Mouse (Mus musculus) neural tube, embryonic 15.5 days (tissue): Measurements from ENCODE around the gene Zbed4. TPM values are rescaled to one million over a fixed set of nuclear protein-coding genes. Genes with fewer than 3 reads are reported as not detected.
"Not testable (repeated sequence)": the region's sequence is repeated elsewhere in the genome, so short reads cannot be mapped to it uniquely, and the experiment has no call there.

Source experiments
- ATAC-seq: fragments of 200-750 bp; cut with Nextera tagmentation; 2 replicates; pipeline ENCODE4 v1.8.0; 2017; ENCODE audit warnings: mild to moderate bottlenecking, moderate TSS enrichment, moderate library complexity; ENCODE audit not compliant: low FRiP score
- H3K27ac ChIP-seq: fragments of 300-500 bp; sonication (generic); replicated peaks from 2 replicates; pipeline ENCODE4 v1.5.1; 2015; ENCODE audit warnings: mild to moderate bottlenecking, inconsistent platforms
- H3K27me3 ChIP-seq: fragments of 300-500 bp; sonication (generic); replicated peaks from 2 replicates; pipeline ENCODE4 v1.6.1; 2015; ENCODE audit warnings: inconsistent platforms
- H3K36me3 ChIP-seq: fragments of 300-500 bp; sonication (generic); 2 replicates; pipeline ENCODE4 v1.6.1; 2015; ENCODE audit warnings: inconsistent platforms
- H3K4me1 ChIP-seq: fragments of 300-500 bp; sonication (generic); 2 replicates; pipeline ENCODE4 v1.6.1; 2015; ENCODE audit warnings: inconsistent platforms
- H3K4me2 ChIP-seq: fragments of 300-500 bp; sonication (generic); 2 replicates; pipeline ENCODE4 v1.6.1; 2015; ENCODE audit warnings: inconsistent platforms, mild to moderate bottlenecking, moderate library complexity
- H3K4me3 ChIP-seq: fragments of 300-500 bp; sonication (generic); replicated peaks from 2 replicates; pipeline ENCODE4 v1.5.1; 2015; ENCODE audit warnings: mild to moderate bottlenecking, inconsistent platforms
- H3K9ac ChIP-seq: fragments of 300-500 bp; sonication (generic); replicated peaks from 2 replicates; pipeline ENCODE4 v1.6.1; 2015; ENCODE audit warnings: mild to moderate bottlenecking, inconsistent platforms
- H3K9me3 ChIP-seq: fragments of 300-500 bp; sonication (generic); replicated peaks from 2 replicates; pipeline ENCODE4 v1.6.1; 2016; ENCODE audit warnings: inconsistent platforms
- WGBS: fragments of 180-500 bp; shearing (Covaris S2); methylation state at CpG from one replicate; pipeline ENCODE4 v1.1.7; 2015; ENCODE audit warnings: mixed read lengths; 5-methylcytosine and 5-hydroxymethylcytosine counted together
- polyA plus RNA-seq: library from polyadenylated mRNA; unstranded; fragments of >200 nt; fragmentation: Nextera tagmentation; extraction: Ambion mirVana; gene quantifications from 2 replicates; pipeline ENCODE4 v1.2.1, GENCODE M21; 2015

Zbed4 gene
- polyA plus RNA-seq, 1 experiment from 2014 or later = 12.0 TPM

DNA sequence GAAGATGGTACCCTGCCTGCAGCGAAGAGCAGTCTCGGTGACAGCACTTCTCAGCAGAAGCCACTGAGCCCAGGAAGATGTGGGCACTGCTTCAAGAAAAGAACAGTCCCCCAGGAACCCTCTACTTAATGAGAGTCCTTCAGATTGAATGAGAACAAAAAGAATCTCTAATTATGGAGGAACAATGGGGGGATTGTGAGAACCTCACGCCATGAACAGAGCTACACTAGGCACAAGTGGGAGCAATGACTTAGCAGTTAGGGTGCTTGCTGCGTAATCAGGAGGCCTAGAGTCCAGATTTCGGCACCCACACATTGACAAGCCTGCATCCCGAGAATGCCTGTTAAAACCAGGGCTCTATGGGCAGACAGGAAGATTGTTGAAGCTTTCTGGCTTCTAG, 10.1 kb upstream of the Zbed4 start:
- Histone ChIP-seq H3K4me3 (no peak overlapping the region), H3K9me3 (no peaks in the 10 kb centered on the region), H3K27ac (no peak overlapping the region), H3K4me1 (no peaks in the 10 kb centered on the region), H3K36me3 (no peaks in the 10 kb centered on the region), H3K27me3 (no peaks in the 10 kb centered on the region), H3K4me2 (no peak overlapping the region), H3K9ac (no peak overlapping the region)
- no peak for ATAC-seq
- 52% methylated on average over 6 of the region's 6 CpGs for WGBS

DNA sequence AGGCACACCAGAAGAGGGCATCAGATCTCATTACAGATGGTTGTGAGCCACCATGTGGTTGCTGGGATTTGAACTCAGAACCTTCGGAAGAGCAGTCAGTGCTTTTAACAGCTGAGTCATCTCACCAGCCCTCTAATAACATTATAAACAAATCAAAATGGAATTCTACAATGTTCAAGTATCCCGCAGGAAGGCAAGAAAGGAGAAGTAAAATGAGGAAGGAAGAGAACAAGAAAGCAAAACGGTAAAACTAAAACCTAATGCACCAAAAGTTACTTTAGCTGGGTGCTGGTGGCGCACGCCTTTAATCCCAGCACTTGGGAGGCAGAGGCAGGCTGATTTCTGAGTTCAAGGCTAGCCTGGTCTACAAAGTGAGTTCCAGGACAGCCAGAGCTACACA, 8.1 kb upstream of the Zbed4 start:
- not testable (repeated sequence) for ATAC-seq, H3K36me3 ChIP-seq, H3K9me3 ChIP-seq, H3K27ac ChIP-seq, H3K4me1 ChIP-seq, H3K4me3 ChIP-seq, H3K9ac ChIP-seq, H3K27me3 ChIP-seq, H3K4me2 ChIP-seq
- 92% methylated on average over 5 of the region's 5 CpGs for WGBS

DNA sequence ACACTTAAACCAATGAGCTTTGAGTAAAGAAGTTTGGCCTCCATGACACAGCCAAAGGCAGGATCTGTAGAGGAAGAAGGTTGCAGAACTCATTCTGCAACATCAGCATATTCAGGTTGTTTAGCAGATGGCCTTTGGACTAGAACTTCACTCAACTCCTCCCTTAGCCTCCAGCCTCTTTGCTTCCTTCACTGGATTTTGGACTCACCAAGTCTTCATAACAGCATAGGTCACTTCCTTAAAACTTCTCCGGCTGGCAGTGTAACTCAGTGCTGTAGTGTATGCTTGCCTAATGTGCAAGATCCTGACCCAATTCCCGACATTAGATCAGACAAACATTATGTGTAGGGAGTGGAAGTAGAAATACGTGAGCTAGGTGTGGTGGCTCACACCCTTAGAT, 6.1 kb upstream of the Zbed4 start:
- Histone ChIP-seq H3K4me1 (no peaks in the 10 kb centered on the region), H3K9me3 (no peaks in the 10 kb centered on the region), H3K4me2 (no peak overlapping the region), H3K9ac (no peak overlapping the region), H3K27me3 (no peaks in the 10 kb centered on the region), H3K27ac (no peak overlapping the region), H3K4me3 (no peak overlapping the region), H3K36me3 (no peaks in the 10 kb centered on the region)
- ATAC-seq = no peak
- WGBS = 85% methylated on average over 3 of the region's 3 CpGs

DNA sequence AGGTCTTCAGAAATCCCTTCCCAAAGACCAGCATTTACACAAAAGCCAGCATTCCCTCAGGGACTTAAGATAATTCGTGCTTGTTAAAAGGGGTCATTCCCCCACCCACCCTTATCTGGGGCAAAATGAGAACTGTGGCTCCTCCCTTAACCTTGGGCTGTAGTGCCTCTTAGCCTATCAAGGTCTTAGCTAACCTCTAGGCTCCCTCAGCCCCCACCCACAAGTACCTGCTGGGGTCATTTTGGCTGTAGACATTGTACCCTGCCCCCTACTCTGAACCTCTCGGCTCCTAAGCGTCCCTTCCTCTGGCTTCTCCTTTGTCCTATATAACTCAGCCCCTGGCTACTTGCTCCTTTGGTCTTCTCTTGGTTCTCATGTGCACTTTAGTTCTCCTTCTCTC, 5.5 kb upstream of the Zbed4 start:
- no peak overlapping the region for H3K27ac ChIP-seq
- no peaks in the 10 kb centered on the region for H3K27me3 ChIP-seq
- 47% methylated on average over 3 of the region's 3 CpGs for WGBS
- H3K4me3 ChIP-seq = no peak overlapping the region
- ATAC-seq = no peak
- H3K9me3 ChIP-seq = no peaks in the 10 kb centered on the region
- no peak overlapping the region for H3K4me2 ChIP-seq
- H3K9ac ChIP-seq = no peak overlapping the region
- H3K4me1 ChIP-seq = peaks cover 5% of the 10 kb centered on the region
- H3K36me3 ChIP-seq = no peaks in the 10 kb centered on the region

DNA sequence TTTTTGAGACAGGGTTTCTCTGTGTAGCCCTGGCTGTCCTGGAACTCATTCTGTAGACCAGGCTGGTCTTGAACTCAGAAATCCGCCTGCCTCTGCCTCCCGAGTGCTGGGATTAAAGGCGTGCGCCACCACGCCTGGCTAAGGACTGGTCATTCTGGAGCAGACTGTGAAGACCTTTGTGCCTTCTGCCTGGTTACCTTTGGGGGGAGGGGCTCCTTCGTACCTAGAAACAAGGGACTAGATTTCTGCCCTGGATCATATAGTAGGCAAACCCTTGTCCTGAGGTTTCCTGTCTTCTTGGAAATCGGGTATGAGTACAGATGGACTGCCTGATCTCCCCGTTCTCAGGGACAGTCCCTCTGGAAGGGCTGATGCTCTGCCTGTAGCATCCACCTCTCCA, 1.8 kb upstream of the Zbed4 start:
- WGBS = 96% methylated on average over 8 of the region's 8 CpGs
- H3K36me3 ChIP-seq = not testable (repeated sequence)

DNA sequence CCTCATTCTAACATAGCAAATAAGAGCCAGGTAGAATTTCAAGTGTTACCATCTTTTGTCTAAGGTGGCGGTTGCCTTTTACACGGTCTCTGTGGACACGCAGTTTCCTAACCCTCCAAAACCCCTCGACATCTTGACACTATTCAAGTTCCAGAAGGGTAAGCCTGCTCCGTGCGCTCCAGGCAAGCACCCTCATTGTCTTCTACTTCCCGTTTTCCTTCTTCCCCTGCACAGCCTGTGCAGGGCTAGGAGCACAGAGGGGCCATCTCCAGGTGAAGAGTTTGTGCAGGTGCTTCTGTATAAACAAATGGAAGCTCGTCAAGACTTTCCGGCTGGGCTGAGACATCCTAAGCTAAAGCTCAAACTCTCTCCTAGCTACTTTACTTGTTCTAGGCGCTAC, 1.4 kb upstream of the Zbed4 start:
- Histone ChIP-seq H3K36me3 (no peaks in the 10 kb centered on the region), H3K27ac (no peak overlapping the region), H3K4me3 (no peak overlapping the region), H3K9me3 (no peaks in the 10 kb centered on the region), H3K9ac (no peak overlapping the region), H3K4me2 (no peak overlapping the region), H3K4me1 (peaks cover 24% of the 10 kb centered on the region), H3K27me3 (no peaks in the 10 kb centered on the region)
- 95% methylated on average over 10 of the region's 10 CpGs for WGBS
- ATAC-seq = no peak

More for the DNA sequence above, 1.8 kb upstream of the Zbed4 start:
- H3K4me1 ChIP-seq = peaks cover 21% of the 10 kb centered on the region
- not testable (repeated sequence) for H3K9ac ChIP-seq, H3K4me2 ChIP-seq, H3K27ac ChIP-seq, H3K27me3 ChIP-seq, ATAC-seq, H3K9me3 ChIP-seq, H3K4me3 ChIP-seq

DNA sequence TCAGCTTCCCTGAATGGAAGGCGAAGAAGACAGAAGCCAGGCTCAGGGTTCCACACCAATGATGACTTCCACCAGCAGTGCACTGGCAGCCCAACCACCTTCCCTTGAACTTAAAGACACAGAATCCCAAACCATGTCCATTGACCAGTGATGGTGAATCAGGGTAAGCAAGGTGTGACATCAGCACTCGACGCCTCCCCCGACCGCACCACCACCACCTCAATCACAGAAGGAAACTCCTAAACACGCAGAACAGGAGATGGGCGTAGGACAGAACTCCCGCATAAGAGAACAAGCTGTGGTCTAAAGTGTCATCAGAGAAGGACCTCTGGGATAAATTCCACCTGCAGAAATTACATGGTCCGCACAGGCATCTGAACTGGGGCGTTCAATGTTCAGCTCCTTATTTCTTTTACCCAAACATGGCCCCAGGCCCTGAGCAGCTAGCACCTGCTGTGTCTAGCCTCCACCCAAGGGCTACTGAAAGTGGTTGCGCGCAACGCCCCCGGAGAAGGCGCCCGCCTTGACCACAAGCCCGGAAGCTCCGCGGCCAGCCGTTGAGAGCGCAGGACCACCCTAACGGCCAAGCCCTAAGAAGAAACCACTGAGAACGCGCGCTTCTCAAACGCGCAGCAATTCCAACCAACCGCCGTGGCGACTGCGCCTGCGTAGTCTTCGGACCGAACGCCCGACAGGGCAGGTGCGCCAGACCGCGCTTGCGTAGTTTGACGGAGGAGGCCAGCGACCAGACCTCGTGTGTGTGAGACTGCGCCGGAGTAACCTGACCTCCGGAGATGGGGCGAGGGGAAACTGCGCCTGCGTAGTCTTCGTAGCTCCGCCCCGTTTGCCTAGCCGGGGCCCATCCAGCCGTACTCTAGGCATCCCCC, 540 bp upstream of the Zbed4 start:
- WGBS = 7% methylated on average over 54 of the region's 54 CpGs
- H3K4me2 ChIP-seq = peak overlapping the region; percentile 97
- ATAC-seq = peak; percentile 97

DNA sequence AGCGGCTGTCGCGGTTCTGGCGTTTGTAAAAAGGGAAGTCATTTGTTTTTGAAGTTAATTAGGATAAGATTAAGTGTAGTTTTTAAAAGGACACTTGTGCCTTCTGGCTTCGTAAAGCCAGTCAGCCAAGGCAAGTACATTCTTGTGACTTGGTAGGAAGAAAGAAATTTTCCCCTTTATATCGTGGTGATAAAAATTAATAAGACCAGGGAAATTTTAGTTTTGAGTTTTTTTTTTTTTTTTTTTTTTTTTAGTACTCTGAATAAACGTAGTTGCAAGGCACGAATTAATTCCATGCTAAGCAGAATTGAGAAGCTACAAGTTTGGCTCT, 908 bp downstream of the Zbed4 start:
- peak overlapping the region; percentile 68 for H3K9ac ChIP-seq
- peak overlapping the region; percentile 97 for H3K4me2 ChIP-seq
- under 1% methylated on average over 8 of the region's 8 CpGs for WGBS
- H3K4me1 ChIP-seq = peaks cover 31% of the 10 kb centered on the region
- H3K27ac ChIP-seq = peak overlapping the region; percentile 91
- H3K4me3 ChIP-seq = peak overlapping the region; percentile 78
- no peaks in the 10 kb centered on the region for H3K9me3 ChIP-seq
- H3K36me3 ChIP-seq = peaks cover 11% of the 10 kb centered on the region
- ATAC-seq = no peak
- no peaks in the 10 kb centered on the region for H3K27me3 ChIP-seq

More for the DNA sequence above, 540 bp upstream of the Zbed4 start:
- peaks cover 29% of the 10 kb centered on the region for H3K4me1 ChIP-seq
- peak overlapping the region; percentile 76 for H3K9ac ChIP-seq
- H3K4me3 ChIP-seq = peak overlapping the region; percentile 78
- peak overlapping the region; percentile 91 for H3K27ac ChIP-seq
- 0 out of 2 replicates have a peak, but pooled peaks cover 3% of the 10 kb centered on the region for H3K36me3 ChIP-seq
- H3K27me3 ChIP-seq = no peaks in the 10 kb centered on the region
- no peaks in the 10 kb centered on the region for H3K9me3 ChIP-seq

DNA sequence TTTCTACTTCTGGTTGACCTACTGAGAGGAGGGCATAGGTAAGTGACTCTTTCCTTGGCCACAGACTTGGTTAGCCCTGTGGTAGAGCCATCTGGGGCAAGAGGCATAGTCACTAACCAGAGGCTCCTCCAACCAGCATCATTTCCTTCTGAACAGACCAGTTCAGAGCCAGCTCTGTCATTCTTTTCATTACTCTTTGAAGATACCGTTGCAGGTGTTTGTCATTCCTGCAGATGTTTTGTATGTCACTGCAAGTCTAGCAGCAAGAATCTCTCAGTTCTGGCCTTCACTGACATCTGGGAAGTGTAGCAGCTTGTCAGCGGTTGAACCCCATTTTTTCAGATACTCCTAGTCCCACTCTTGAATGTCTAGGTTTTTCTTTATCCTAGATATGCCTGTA, 3.4 kb downstream of the Zbed4 start:
- H3K9ac ChIP-seq = no peak overlapping the region; the same call in 1 of the 2 replicates
- H3K4me2 ChIP-seq = no peak overlapping the region
- peaks cover 25% of the 10 kb centered on the region for H3K36me3 ChIP-seq
- H3K9me3 ChIP-seq = no peaks in the 10 kb centered on the region
- H3K4me3 ChIP-seq = no peak overlapping the region
- no peak for ATAC-seq
- WGBS = 95% methylated on average over 2 of the region's 2 CpGs
- no peaks in the 10 kb centered on the region for H3K27me3 ChIP-seq
- no peak overlapping the region for H3K27ac ChIP-seq
- peaks cover 31% of the 10 kb centered on the region for H3K4me1 ChIP-seq

DNA sequence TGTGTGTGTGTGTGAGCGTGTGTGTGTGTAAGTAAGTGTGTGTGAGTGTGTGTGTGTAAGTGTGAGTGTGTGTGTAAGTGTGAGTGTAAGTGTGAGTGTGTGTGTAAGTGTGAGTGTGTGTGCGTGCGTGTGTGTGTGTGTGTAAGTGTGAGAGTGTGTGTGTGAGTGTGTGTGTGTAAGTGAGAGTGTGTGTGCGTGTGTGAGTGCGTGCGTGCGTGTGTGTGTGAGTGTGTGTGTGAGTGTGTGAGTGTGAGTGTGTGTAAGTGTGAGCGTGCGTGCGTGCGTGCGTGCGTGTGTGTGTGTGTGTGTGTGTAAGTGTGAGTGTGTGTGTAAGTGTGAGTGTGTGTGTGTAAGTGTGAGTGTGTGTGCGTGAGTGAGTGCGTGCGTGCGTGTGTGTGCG, 4.3 kb downstream of the Zbed4 start:
- H3K27me3 ChIP-seq = no peaks in the 10 kb centered on the region
- peaks cover 27% of the 10 kb centered on the region for H3K4me1 ChIP-seq
- no peak overlapping the region for H3K9ac ChIP-seq
- WGBS = 97% methylated on average over 18 of the region's 18 CpGs
- no peak overlapping the region for H3K4me3 ChIP-seq
- no peaks in the 10 kb centered on the region for H3K9me3 ChIP-seq
- H3K4me2 ChIP-seq = no peak overlapping the region
- no peak overlapping the region for H3K27ac ChIP-seq
- ATAC-seq = no peak
- H3K36me3 ChIP-seq = peaks cover 25% of the 10 kb centered on the region

DNA sequence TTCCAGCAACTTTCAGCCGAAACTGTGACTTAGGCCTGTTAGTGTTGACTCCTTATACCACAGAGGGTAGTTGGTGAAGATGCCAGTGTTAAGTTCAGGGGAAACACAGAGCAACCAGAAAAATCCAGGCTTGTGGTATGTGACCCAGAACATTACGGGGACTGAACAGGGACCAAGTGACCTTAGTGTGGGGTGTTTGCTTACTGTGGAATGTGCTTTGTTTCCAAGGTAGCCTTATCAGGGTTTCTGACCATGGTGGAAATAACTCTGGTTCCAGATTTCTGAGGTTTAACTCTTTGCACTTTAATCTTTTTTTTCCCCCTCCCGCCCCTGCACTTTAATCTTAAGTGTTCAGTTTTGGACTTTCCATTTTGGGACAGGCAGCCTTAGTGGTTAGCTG, 6.6 kb downstream of the Zbed4 start:
- no peak for ATAC-seq
- Histone ChIP-seq H3K4me3 (no peak overlapping the region), H3K9ac (no peak overlapping the region), H3K4me2 (no peak overlapping the region), H3K36me3 (peaks cover 45% of the 10 kb centered on the region), H3K4me1 (peaks cover 22% of the 10 kb centered on the region), H3K27me3 (no peaks in the 10 kb centered on the region), H3K9me3 (no peaks in the 10 kb centered on the region), H3K27ac (no peak overlapping the region)
- WGBS = 96% methylated on average over 3 of the region's 3 CpGs

DNA sequence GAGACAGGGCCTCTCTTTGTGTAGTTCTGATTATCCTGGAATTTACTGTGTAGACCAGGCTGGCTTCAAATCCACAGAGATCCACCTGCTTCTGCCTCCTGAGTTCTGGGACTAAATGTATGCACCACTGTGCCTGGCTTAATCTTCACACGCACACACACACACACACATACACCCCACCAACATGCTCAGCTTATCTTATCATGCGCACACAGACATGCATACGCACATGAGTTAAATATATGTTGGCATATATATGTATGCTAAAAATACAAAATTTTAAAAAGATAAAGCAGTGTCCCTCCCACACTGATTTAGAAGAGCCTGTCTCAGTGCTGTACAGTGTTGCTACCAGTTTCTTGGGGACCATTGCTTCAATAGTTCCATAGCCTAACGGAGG, 10.1 kb downstream of the Zbed4 start:
- Histone ChIP-seq H3K9ac (no peak overlapping the region), H3K36me3 (peaks cover 45% of the 10 kb centered on the region), H3K27ac (no peak overlapping the region), H3K9me3 (no peaks in the 10 kb centered on the region), H3K27me3 (no peaks in the 10 kb centered on the region), H3K4me1 (0 out of 2 replicates have a peak, but pooled peaks cover 2% of the 10 kb centered on the region), H3K4me3 (no peak overlapping the region), H3K4me2 (no peak overlapping the region)
- no peak for ATAC-seq
- WGBS = 98% methylated on average over 4 of the region's 4 CpGs
